Mouse (Mus musculus): ENCODE results near the gene Aak1. TPM values are rescaled to one million over a fixed set of nuclear protein-coding genes. Genes with fewer than 3 reads are reported as not detected.

The Aak1 gene
- total RNA-seq (2023), result 100 to 1,000 TPM; 262 to 279 TPM

GRCm38 (mm10) chr6:86848915-86849644 lies at the start of gene Aak1:
TSS of gene Aak1 (plus strand) at chr6:86849517.

GRCm38 (mm10) chr6:87008887-87009286 lies 159.6 kb downstream of the Aak1 start, which contains the start of gene Nfu1:
TSS of gene Nfu1 (plus strand) at chr6:87009236.

DNA sequence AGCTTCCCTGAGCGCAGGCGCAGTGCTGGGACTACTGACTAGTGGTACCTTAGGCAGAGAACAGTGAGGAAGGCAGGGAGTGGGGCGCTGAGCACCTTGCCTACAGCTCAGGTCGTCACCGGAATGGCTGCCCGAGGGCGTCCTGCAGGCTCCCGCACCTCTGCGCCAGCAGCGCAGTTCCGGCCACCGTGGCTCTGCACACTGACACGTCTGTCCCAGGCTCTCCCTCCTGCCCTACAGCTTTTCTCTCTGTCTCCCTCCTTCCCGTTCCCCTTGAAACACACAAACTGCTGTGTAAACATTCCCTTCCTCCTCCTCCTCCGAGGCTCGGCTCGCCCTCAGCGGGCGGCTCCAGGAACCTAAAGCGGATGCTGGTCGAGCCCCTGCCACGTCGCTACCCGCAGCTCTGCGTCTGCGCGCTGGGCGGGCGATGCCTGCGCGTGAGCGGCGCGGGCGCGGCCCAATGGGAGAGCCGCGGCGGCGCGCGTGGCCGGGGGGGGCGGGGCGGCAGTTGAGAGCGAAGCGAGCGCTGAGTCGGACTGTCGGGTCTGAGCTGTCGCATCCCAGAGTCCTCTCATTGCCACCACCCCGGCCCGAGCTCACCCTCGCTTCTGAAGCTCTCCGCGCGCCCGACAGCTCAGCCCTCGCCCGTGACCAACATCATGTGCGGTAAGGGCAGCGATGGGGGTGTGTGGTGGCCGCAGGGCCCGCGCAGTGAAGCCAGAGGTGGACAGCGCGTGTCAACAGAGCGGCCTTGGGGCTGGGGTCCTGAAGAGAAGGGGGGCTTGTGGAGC lies 193.2 kb downstream of the Aak1 start, which contains the start of gene Gfpt1:
TSS of gene Gfpt1 (plus strand) at position 510 of the 794 bp plus-strand sequence.

Other genes with a start within 250 kb of the Aak1 start
- gene Asprv1, start 221.4 kb upstream of the Aak1 start, total RNA-seq (2023), result not detected
- 10 to 100 TPM; 26.0 to 36.6 TPM for gene Mxd1, start 180.4 kb upstream of the Aak1 start, total RNA-seq (2023)
- 10 to 100 TPM; 37.0 to 50.4 TPM for gene Snrnp27, start 165.0 kb upstream of the Aak1 start, total RNA-seq (2023)
- 10 to 100 TPM; 32.5 to 36.7 TPM for gene Gmcl1, start 116.1 kb upstream of the Aak1 start, total RNA-seq (2023)
- gene Anxa4, start 55.9 kb upstream of the Aak1 start, total RNA-seq (2023), result 1 to 10 TPM; 1.5 to 1.8 TPM
- 10 to 100 TPM; 42.9 to 44.7 TPM for gene Nfu1, start 159.7 kb downstream of the Aak1 start, total RNA-seq (2023)
- gene Gfpt1, start 193.3 kb downstream of the Aak1 start, total RNA-seq (2023), result 10 to 100 TPM; 38.0 to 40.1 TPM